In the genomic region with DNA sequence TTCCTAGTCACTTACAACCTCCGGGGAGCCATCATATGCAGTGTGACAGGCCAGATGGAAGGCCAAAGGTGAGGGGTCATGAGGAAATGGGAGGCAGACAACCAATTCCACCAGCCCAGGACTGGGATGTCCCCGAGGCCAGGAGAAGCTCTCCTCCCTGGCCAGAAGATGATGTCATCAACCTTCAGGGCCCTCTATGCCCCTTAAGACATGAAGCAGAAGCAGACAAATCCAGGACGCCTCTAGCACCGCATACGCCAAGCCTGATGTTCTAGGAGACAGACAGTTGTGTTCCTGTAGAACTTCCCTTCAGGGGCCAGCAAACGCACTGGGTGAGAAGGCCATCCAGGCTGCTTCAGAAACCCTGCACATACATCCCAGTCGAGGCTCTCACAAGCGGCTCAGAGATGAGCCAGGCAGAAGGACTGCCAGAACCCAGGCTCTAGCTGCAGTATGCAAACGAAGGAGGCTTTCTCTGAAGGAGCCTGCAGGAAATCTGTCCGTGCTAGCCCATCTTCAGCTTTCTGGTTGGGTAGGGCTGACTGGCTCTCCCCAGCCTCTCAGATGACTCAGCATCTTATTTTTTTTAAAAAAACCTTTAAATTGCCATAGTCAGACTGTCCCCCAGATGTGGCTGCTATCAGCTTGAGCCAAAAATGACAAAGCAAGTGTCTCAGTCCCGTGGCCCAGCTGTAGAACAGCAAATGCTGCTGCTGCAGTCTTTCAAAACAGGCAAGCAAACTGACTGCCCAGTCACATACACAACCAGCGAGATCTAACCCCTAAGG, we compare ENCODE assay signal across 8 mouse cellular contexts. TPM values are rescaled to one million over a fixed set of nuclear protein-coding genes. Genes with fewer than 3 reads are reported as not detected.
DNase-seq lines count a peak whose midpoint lies in the region; ATAC-seq and TF ChIP-seq lines count a peak whose summit lies in the region.

No protein-coding gene starts in this region.

- DNase-seq in lung, adult 18-20 months = no peak
- DNase-seq in liver, embryonic 14.5 days (ENCODE audit: low read depth in 3 of 3, low spot score in 3 of 3) = peak; percentile 82 to 89 (median 82)
- DNase-seq in natural killer cell, adult 2 months (ENCODE audit: low spot score in 2 of 2) = no peak
- DNase-seq in thymus, adult 2 months = no peak

- H3K27me3 ChIP-seq in lung, embryonic 15.5 days = no peaks in the 10 kb centered on the region
- H3K27me3 ChIP-seq in heart, embryonic 11.5 days (ENCODE audit: control insufficient read depth, insufficient read depth, low read length) = no peaks in the 10 kb centered on the region
- H3K27me3 ChIP-seq in liver, embryonic 14.5 days (ENCODE audit: control insufficient read depth, insufficient read depth, low read length) = no peaks in the 10 kb centered on the region
- H3K27me3 ChIP-seq in thymus, adult 2 months (ENCODE audit: control insufficient read depth, insufficient read depth, low read length) = no peaks in the 10 kb centered on the region

- H3K27ac ChIP-seq in lung, embryonic 15.5 days = 0 out of 2 replicates have a peak overlapping the region, but pooled peaks have one; percentile 5
- peak overlapping the region; percentile 84 for H3K27ac ChIP-seq in bone marrow, adult 2 months (ENCODE audit: control insufficient read depth, insufficient read depth, low read depth, low read length, poor library complexity)
- H3K27ac ChIP-seq in heart, embryonic 11.5 days (ENCODE audit: low read depth, low read length) = peak overlapping the region; percentile 86
- peak overlapping the region; percentile 100 for H3K27ac ChIP-seq in liver, embryonic 14.5 days
- no peak overlapping the region for H3K27ac ChIP-seq in thymus, adult 2 months (ENCODE audit: control insufficient read depth, insufficient read depth, low read length)

- no peak overlapping the region for H3K9ac ChIP-seq in lung, embryonic 15.5 days
- peak overlapping the region; percentile 49; the same call in 1 of the 2 replicates for H3K9ac ChIP-seq in heart, embryonic 11.5 days (ENCODE audit: low read depth, low read length)
- peak overlapping the region; percentile 83 for H3K9ac ChIP-seq in liver, embryonic 14.5 days (replicated peaks)

- TF ChIP-seq POLR2A in bone marrow, adult 2 months (IDR thresholded peaks at IDR 0.05; ENCODE audit: borderline replicate concordance, control insufficient read depth, low read depth, low read length) = no peak
- no peak for TF ChIP-seq POLR2A in thymus, adult 2 months (IDR thresholded peaks at IDR 0.05; ENCODE audit: control insufficient read depth, extremely low read depth, insufficient read depth, low read length, poor library complexity)

- no peaks in the 10 kb centered on the region for H3K36me3 ChIP-seq in lung, embryonic 15.5 days
- no peaks in the 10 kb centered on the region for H3K36me3 ChIP-seq in heart, embryonic 11.5 days (ENCODE audit: control insufficient read depth, insufficient read depth, low read length)
- peaks cover 7% of the 10 kb centered on the region for H3K36me3 ChIP-seq in liver, embryonic 14.5 days (replicated peaks; ENCODE audit: control insufficient read depth, insufficient read depth, low read depth)
- no peaks in the 10 kb centered on the region for H3K36me3 ChIP-seq in thymus, adult 2 months (ENCODE audit: control insufficient read depth, insufficient read depth, low read length)

- H3K4me1 ChIP-seq in lung, embryonic 15.5 days = peaks cover 15% of the 10 kb centered on the region; the same call in 1 of the 2 replicates
- peaks cover 4% of the 10 kb centered on the region; the same call in 1 of the 2 replicates for H3K4me1 ChIP-seq in bone marrow, adult 2 months (ENCODE audit: control insufficient read depth, insufficient read depth, low read length)
- H3K4me1 ChIP-seq in heart, embryonic 11.5 days (ENCODE audit: control insufficient read depth, insufficient read depth, low read length) = peaks cover 66% of the 10 kb centered on the region
- H3K4me1 ChIP-seq in liver, embryonic 14.5 days (replicated peaks; ENCODE audit: control insufficient read depth in 2 of 2, insufficient read depth in 2 of 2, low read length in 1 of 2) = peaks cover 73 to 78% of the 10 kb centered on the region in 2 experiments
- H3K4me1 ChIP-seq in thymus, adult 2 months (replicated peaks; ENCODE audit: control insufficient read depth, insufficient read depth, low read length) = peaks cover 9% of the 10 kb centered on the region

- no peak overlapping the region for H3K4me3 ChIP-seq in lung, embryonic 15.5 days
- H3K4me3 ChIP-seq in bone marrow, adult 2 months (replicated peaks; ENCODE audit: control insufficient read depth, low read depth, low read length) = peak overlapping the region; percentile 37
- peak overlapping the region; percentile 5; the same call in 1 of the 2 replicates for H3K4me3 ChIP-seq in heart, embryonic 11.5 days (ENCODE audit: low read depth, low read length)
- peak overlapping the region; percentile 47 to 53 for H3K4me3 ChIP-seq in liver, embryonic 14.5 days (ENCODE audit: insufficient read depth in 1 of 2, low read depth in 2 of 2, low read length in 2 of 2)
- no peak overlapping the region for H3K4me3 ChIP-seq in thymus, adult 2 months (ENCODE audit: control insufficient read depth, insufficient read depth, low read length)

- H3K4me2 ChIP-seq in lung, embryonic 15.5 days = no peak overlapping the region
- H3K4me2 ChIP-seq in heart, embryonic 11.5 days = peak overlapping the region; percentile 47
- H3K4me2 ChIP-seq in liver, embryonic 14.5 days (ENCODE audit: low read depth) = peak overlapping the region; percentile 82

- 46% methylated on average over 12 of the region's 12 CpGs for WGBS in lung, embryonic 15.5 days
- 46% methylated on average over 12 of the region's 12 CpGs for WGBS in bone marrow, adult 2 months
- WGBS in heart, embryonic 11.5 days (ENCODE audit: insufficient replicate concordance) = 39% methylated on average over 12 of the region's 12 CpGs
- WGBS in liver, embryonic 14.5 days (ENCODE audit: insufficient replicate concordance) = 29% methylated on average over 12 of the region's 12 CpGs
- WGBS in thymus, adult 2 months = 68% methylated on average over 12 of the region's 12 CpGs

- TF ChIP-seq CTCF in bone marrow, adult 2 months (IDR thresholded peaks at IDR 0.05; ENCODE audit: control insufficient read depth, insufficient read depth, low read length) = no peak
- no peak for TF ChIP-seq CTCF in liver, embryonic 14.5 days (IDR thresholded peaks at IDR 0.05; ENCODE audit: low read depth)
- TF ChIP-seq CTCF in thymus, adult 2 months (IDR thresholded peaks at IDR 0.05; ENCODE audit: borderline replicate concordance, control insufficient read depth, extremely low read depth, insufficient read depth, low read length, poor library complexity) = no peak

- peak; percentile 87 for TF ChIP-seq EP300 in liver, embryonic 14.5 days (IDR thresholded peaks at IDR 0.05; ENCODE audit: low read depth)

- peak; percentile 56; the same call in 1 of the 2 replicates for ATAC-seq in lung, embryonic 15.5 days (ENCODE audit: borderline replicate concordance, extremely low read depth, low FRiP score, low TSS enrichment)
- ATAC-seq in heart, embryonic 11.5 days (replicated peaks; ENCODE audit: insufficient number of reproducible peaks, low FRiP score, low TSS enrichment) = peak; percentile 74
- peak; percentile 83 for ATAC-seq in liver, embryonic 14.5 days (ENCODE audit: insufficient read depth)
- no peak for ATAC-seq in cerebellum, adult (ENCODE audit: insufficient number of reproducible peaks, low FRiP score, low TSS enrichment)

- H3K9me3 ChIP-seq in lung, embryonic 15.5 days = no peaks in the 10 kb centered on the region
- H3K9me3 ChIP-seq in heart, embryonic 11.5 days (replicated peaks; ENCODE audit: control insufficient read depth, low read length) = no peaks in the 10 kb centered on the region
- no peaks in the 10 kb centered on the region for H3K9me3 ChIP-seq in liver, embryonic 14.5 days (ENCODE audit: control insufficient read depth, low read length)

RNA-seq across cellular contexts. Expression of a gene that starts 8.3 kb away (rescaled TPM):
- polyA plus RNA-seq in lung, embryonic 15.5 days (2015; fragmentation: Nextera tagmentation; extraction: Ambion mirVana) = 12.6 and 14.8 TPM in 2 replicates
- 90.9 and 133 TPM in 2 replicates for polyA plus RNA-seq in bone marrow, adult 2 months (2011; ENCODE audit: insufficient read depth, insufficient read length, low replicate concordance, missing spikeins)
- 14.7 and 17.1 TPM in 2 replicates for polyA plus RNA-seq in heart, embryonic 11.5 days (2014; fragmentation: Nextera tagmentation; extraction: Ambion mirVana)
- polyA plus RNA-seq in liver, embryonic 14.5 days (2012; rRNA removed) = 33.8 and 34.0 TPM in 2 replicates
- 25.9 and 32.3 TPM in 2 replicates for polyA plus RNA-seq in liver, embryonic 14.5 days (2014; fragmentation: Nextera tagmentation; extraction: Ambion mirVana)
- polyA plus RNA-seq in thymus, adult 2 months (2012; rRNA removed) = 26.5 and 27.1 TPM in 2 replicates

RNA-seq across cellular contexts. Expression of a gene that starts 13.3 kb away (rescaled TPM):
- polyA plus RNA-seq in lung, embryonic 15.5 days (2015; fragmentation: Nextera tagmentation; extraction: Ambion mirVana) = not detected in 2 replicates
- polyA plus RNA-seq in bone marrow, adult 2 months (2011; ENCODE audit: insufficient read depth, insufficient read length, low replicate concordance, missing spikeins) = not detected in 2 replicates
- not detected in 2 replicates for polyA plus RNA-seq in heart, embryonic 11.5 days (2014; fragmentation: Nextera tagmentation; extraction: Ambion mirVana)
- polyA plus RNA-seq in liver, embryonic 14.5 days (2012; rRNA removed) = not detected in 2 replicates
- polyA plus RNA-seq in liver, embryonic 14.5 days (2014; fragmentation: Nextera tagmentation; extraction: Ambion mirVana) = not detected in 2 replicates
- polyA plus RNA-seq in thymus, adult 2 months (2012; rRNA removed) = not detected in 2 replicates

RNA-seq across cellular contexts. Expression of a gene that starts 42.2 kb away (rescaled TPM):
- polyA plus RNA-seq in lung, embryonic 15.5 days (2015; fragmentation: Nextera tagmentation; extraction: Ambion mirVana) = 6.2 and 6.9 TPM in 2 replicates
- polyA plus RNA-seq in bone marrow, adult 2 months (2011; ENCODE audit: insufficient read depth, insufficient read length, low replicate concordance, missing spikeins) = 31.3 and 31.7 TPM in 2 replicates
- 2.1 and 3.0 TPM in 2 replicates for polyA plus RNA-seq in heart, embryonic 11.5 days (2014; fragmentation: Nextera tagmentation; extraction: Ambion mirVana)
- 23.0 and 24.1 TPM in 2 replicates for polyA plus RNA-seq in liver, embryonic 14.5 days (2012; rRNA removed)
- 26.8 and 32.2 TPM in 2 replicates for polyA plus RNA-seq in liver, embryonic 14.5 days (2014; fragmentation: Nextera tagmentation; extraction: Ambion mirVana)
- polyA plus RNA-seq in thymus, adult 2 months (2012; rRNA removed) = 12.9 and 15.7 TPM in 2 replicates

RNA-seq across cellular contexts. Expression of a gene that starts 53.9 kb away (rescaled TPM):
- 12.5 and 13.5 TPM in 2 replicates for polyA plus RNA-seq in lung, embryonic 15.5 days (2015; fragmentation: Nextera tagmentation; extraction: Ambion mirVana)
- polyA plus RNA-seq in bone marrow, adult 2 months (2011; ENCODE audit: insufficient read depth, insufficient read length, low replicate concordance, missing spikeins) = 20.9 and 51.1 TPM in 2 replicates
- 5.0 and 6.0 TPM in 2 replicates for polyA plus RNA-seq in heart, embryonic 11.5 days (2014; fragmentation: Nextera tagmentation; extraction: Ambion mirVana)
- 8.3 and 11.1 TPM in 2 replicates for polyA plus RNA-seq in liver, embryonic 14.5 days (2012; rRNA removed)
- 3.8 and 5.2 TPM in 2 replicates for polyA plus RNA-seq in liver, embryonic 14.5 days (2014; fragmentation: Nextera tagmentation; extraction: Ambion mirVana)
- 40.8 and 44.4 TPM in 2 replicates for polyA plus RNA-seq in thymus, adult 2 months (2012; rRNA removed)

Comparison
In these comparisons a context has a peak if more than half of its experiments do, and no peak if none do; other contexts are left out.
1. H3K4me3 ChIP-seq: peak in bone marrow, adult 2 months (single experiment), heart, embryonic 11.5 days (single experiment) and liver, embryonic 14.5 days (2 of 2); none in lung, embryonic 15.5 days (single experiment) and thymus, adult 2 months (single experiment).
2. DNase-seq: peak in liver, embryonic 14.5 days (3 of 3); none in lung, adult 18-20 months (0 of 2), natural killer cell, adult 2 months (0 of 2) and thymus, adult 2 months (single experiment).